In genomic region chr8:87737900-87738299, GRCm38 (mm10) we compare ENCODE assay signal across 12 mouse cellular contexts.
DNase-seq lines count a peak whose midpoint lies in the region; ATAC-seq and TF ChIP-seq lines count a peak whose summit lies in the region.
"Had no signal": no experiment of that assay in that cellular context is flagged by ENCODE, and none has a peak within 500 bp of the region (broad histone marks: within the 10 kb centered on the region; RNA-seq: fewer than 3 reads in every experiment).

No protein-coding gene starts in this region.

- no peak for ATAC-seq in midbrain, embryonic 13.5 days
- no peak for ATAC-seq in liver, embryonic 11.5 days (replicated peaks; ENCODE audit: low FRiP score)
- ATAC-seq: intestine, embryonic 15.5 days had no signal

- peaks cover 82% of the 10 kb centered on the region for H3K4me1 ChIP-seq in midbrain, embryonic 13.5 days (replicated peaks)
- peaks cover 2% of the 10 kb centered on the region; the same call in 1 of the 2 replicates for H3K4me1 ChIP-seq in liver, embryonic 11.5 days (replicated peaks; ENCODE audit: control insufficient read depth, insufficient read depth, low read length)

- DNase-seq in layer of hippocampus, postnatal 10 days (ENCODE audit: low spot score in 2 of 2) = peak; percentile 38 to 50
- no peak for DNase-seq in layer of hippocampus, postnatal 25 days (ENCODE audit: extremely low spot score in 1 of 2, low spot score in 1 of 2)
- DNase-seq in adrenal gland, postnatal 25 days = peak; percentile 29
- peak; percentile 30 to 53 for DNase-seq in gastrocnemius, adult 8-10 months (ENCODE audit: low spot score in 2 of 2)
- no peak for DNase-seq in frontal cortex, postnatal 14 days (ENCODE audit: low spot score in 2 of 2)
- no peak for DNase-seq in liver, embryonic 11.5 days (ENCODE audit: low spot score)
- no peak for DNase-seq in layer of hippocampus, adult 2 months (ENCODE audit: low spot score in 2 of 2)
- DNase-seq: cerebellum, postnatal 36 days had no signal

- no peaks in the 10 kb centered on the region for H3K27me3 ChIP-seq in midbrain, embryonic 13.5 days
- H3K27me3 ChIP-seq in liver, embryonic 11.5 days (replicated peaks; ENCODE audit: control insufficient read depth, insufficient read depth, low read length) = no peaks in the 10 kb centered on the region
- H3K27me3 ChIP-seq: CH12.LX; intestine, embryonic 15.5 days; stomach, embryonic 15.5 days had no signal

- TF ChIP-seq CTCF in layer of hippocampus, adult 2 months (conservative IDR thresholded peaks at IDR 0.05) = no peak

- peak overlapping the region; percentile 82 for H3K27ac ChIP-seq in midbrain, embryonic 13.5 days
- no peak overlapping the region for H3K27ac ChIP-seq in liver, embryonic 11.5 days (ENCODE audit: low read depth, low read length)
- H3K27ac ChIP-seq in layer of hippocampus, adult 2 months = no peak overlapping the region
- H3K27ac ChIP-seq: intestine, embryonic 15.5 days; stomach, embryonic 15.5 days had no signal

- WGBS in midbrain, embryonic 13.5 days = 31% methylated on average over 11 of the region's 11 CpGs
- 80% methylated on average over 11 of the region's 11 CpGs for WGBS in liver, embryonic 11.5 days

- H3K4me2 ChIP-seq in midbrain, embryonic 13.5 days (replicated peaks) = no peak overlapping the region
- H3K4me2 ChIP-seq in liver, embryonic 11.5 days = no peak overlapping the region
- H3K4me2 ChIP-seq: intestine, embryonic 15.5 days; stomach, embryonic 15.5 days had no signal

- H3K4me3 ChIP-seq in midbrain, embryonic 13.5 days (replicated peaks) = no peak overlapping the region
- no peak overlapping the region for H3K4me3 ChIP-seq in liver, embryonic 11.5 days (ENCODE audit: low read depth, low read length)
- no peak overlapping the region for H3K4me3 ChIP-seq in layer of hippocampus, adult 2 months
- H3K4me3 ChIP-seq: intestine, embryonic 15.5 days; stomach, embryonic 15.5 days had no signal

- H3K36me3 ChIP-seq in midbrain, embryonic 13.5 days = no peaks in the 10 kb centered on the region
- H3K36me3 ChIP-seq in liver, embryonic 11.5 days (ENCODE audit: control insufficient read depth, insufficient read depth, low read length) = no peaks in the 10 kb centered on the region
- H3K36me3 ChIP-seq: intestine, embryonic 15.5 days; stomach, embryonic 15.5 days had no signal

- no peaks in the 10 kb centered on the region for H3K9me3 ChIP-seq in midbrain, embryonic 13.5 days
- H3K9me3 ChIP-seq in liver, embryonic 11.5 days (ENCODE audit: control insufficient read depth, low read length) = no peaks in the 10 kb centered on the region
- H3K9me3 ChIP-seq: intestine, embryonic 15.5 days; stomach, embryonic 15.5 days had no signal

- H3K9ac ChIP-seq in midbrain, embryonic 13.5 days (replicated peaks) = no peak overlapping the region
- H3K9ac ChIP-seq in liver, embryonic 11.5 days (ENCODE audit: low read depth, low read length) = no peak overlapping the region
- H3K9ac ChIP-seq: intestine, embryonic 15.5 days; stomach, embryonic 15.5 days had no signal

Comparison
In these comparisons a context has a peak if more than half of its experiments do, and no peak if none do; other contexts are left out.
1. DNase-seq: peak in layer of hippocampus, postnatal 10 days (2 of 2), adrenal gland, postnatal 25 days (single experiment) and gastrocnemius, adult 8-10 months (2 of 2); none in layer of hippocampus, postnatal 25 days (0 of 2), frontal cortex, postnatal 14 days (0 of 2), liver, embryonic 11.5 days (single experiment) and layer of hippocampus, adult 2 months (0 of 2).